Mouse (Mus musculus): ENCODE measurements around the gene Edrf1. TPM values are rescaled to one million over a fixed set of nuclear protein-coding genes. Genes with fewer than 3 reads are reported as not detected.

Gene Edrf1
- total RNA-seq, 2 experiments from 2014 or later = 12.1 to 12.9 TPM

Other genes starting within 250 kb of the Edrf1 start
- gene Tex36, start 35.4 kb upstream of the Edrf1 start, total RNA-seq (2021) = not detected
- gene Mmp21, start 42.5 kb downstream of the Edrf1 start, total RNA-seq (2021) = not detected
- gene Bccip, start 71.8 kb downstream of the Edrf1 start, total RNA-seq (2021) = 10 to 100 TPM; 54.8 to 57.8 TPM
- 10 to 100 TPM; 15.0 to 16.0 TPM for gene Uros, start 72.5 kb downstream of the Edrf1 start, total RNA-seq (2021)
- gene Fank1, start 139.3 kb downstream of the Edrf1 start, total RNA-seq (2021) = under 1 TPM in 1 of 2 experiments, not detected in 1; 0.38 TPM
- 10 to 100 TPM; 35.0 to 39.0 TPM for gene Dhx32, start 145.2 kb downstream of the Edrf1 start, total RNA-seq (2021)

Data from gastrocnemius, postnatal 10 days (tissue).